Mouse (Mus musculus) thymus, adult 2 months (tissue): Measurements from ENCODE around the gene Ubap2.

Experiments
- CTCF ChIP-seq: fragments of 200-500 bp; IDR thresholded peaks from 2 replicates; pipeline ENCODE4 v1.5.1; 2012; ENCODE audit warnings: mild to moderate bottlenecking, control low read depth, low read length, moderate library complexity, borderline replicate concordance; ENCODE audit not compliant: control insufficient read depth, poor library complexity, insufficient read depth; ENCODE audit errors: extremely low read depth
- POLR2A ChIP-seq: fragments of 200-500 bp; IDR thresholded peaks from 2 replicates; pipeline ENCODE4 v1.6.1; 2012; ENCODE audit warnings: mild to moderate bottlenecking, low read length, control low read depth, moderate library complexity; ENCODE audit not compliant: control insufficient read depth, poor library complexity, insufficient read depth; ENCODE audit errors: extremely low read depth

- TF ChIP-seq CTCF (no peak), POLR2A (no peak)
Measured at GRCm38 (mm10) chr4:41253756-41254155, 21.2 kb downstream of the Ubap2 start.
